Mouse (Mus musculus): Measurements from ENCODE around the gene Fbxo11. TPM values are rescaled to one million over a fixed set of nuclear protein-coding genes. Genes with fewer than 3 reads are reported as not detected.
A peak's percentile ranks its signal among the peaks of the same experiment; 100 is the strongest.
"Not testable (repeated sequence)": the region's sequence is repeated elsewhere in the genome, so short reads cannot be mapped to it uniquely, and the experiment has no call there.

The Fbxo11 gene
- polyA plus RNA-seq, 1 experiment from 2014 or later: 39.5 TPM

- H3K4me3 ChIP-seq (replicated peaks); H3K4me2 ChIP-seq; H3K27me3 ChIP-seq; H3K9me3 ChIP-seq; H3K36me3 ChIP-seq (replicated peaks); H3K9ac ChIP-seq; ATAC-seq (ENCODE audit: low FRiP score); H3K27ac ChIP-seq: not testable (repeated sequence)
- H3K4me1 ChIP-seq: peaks cover 18% of the 10 kb centered on the region
- 86% methylated on average over 15 of the region's 15 CpGs for WGBS
These were observed 93.1 kb downstream of the Fbxo11 start for GRCm38 (mm10) chr17:87971696-87972591.

- not testable (repeated sequence) for H3K9ac ChIP-seq; H3K4me3 ChIP-seq (replicated peaks); H3K9me3 ChIP-seq; H3K27me3 ChIP-seq; H3K4me2 ChIP-seq; H3K27ac ChIP-seq; H3K4me1 ChIP-seq; H3K36me3 ChIP-seq (replicated peaks)
- ATAC-seq (ENCODE audit: low FRiP score): 0 out of 2 replicates have a peak, but pooled peaks have one; percentile 67
- WGBS: 40% methylated on average over 6 of the region's 8 CpGs
These were observed 96.6 kb downstream of the Fbxo11 start for GRCm38 (mm10) chr17:87968483-87968926.

GRCm38 (mm10) chr17:87963081-87964075 lies 101.7 kb downstream of the Fbxo11 start:
- Histone ChIP-seq H3K9ac (no peak overlapping the region), H3K4me2 (no peak overlapping the region), H3K4me1 (no peaks in the 10 kb centered on the region), H3K36me3 (replicated peaks) (no peaks in the 10 kb centered on the region), H3K9me3 (no peaks in the 10 kb centered on the region), H3K27ac (no peak overlapping the region), H3K27me3 (no peaks in the 10 kb centered on the region), H3K4me3 (replicated peaks) (no peak overlapping the region)
- WGBS: 86% methylated on average over 14 of the region's 14 CpGs
- ATAC-seq (ENCODE audit: low FRiP score): no peak

- not testable (repeated sequence) for H3K4me1 ChIP-seq; H3K4me2 ChIP-seq; H3K27ac ChIP-seq; H3K9me3 ChIP-seq; H3K9ac ChIP-seq; ATAC-seq (ENCODE audit: low FRiP score); H3K4me3 ChIP-seq (replicated peaks); H3K27me3 ChIP-seq; H3K36me3 ChIP-seq (replicated peaks)
- WGBS: 95% methylated on average over 5 of the region's 5 CpGs
These were observed 105.2 kb downstream of the Fbxo11 start for GRCm38 (mm10) chr17:87959931-87960330.

- H3K36me3 ChIP-seq (replicated peaks); H3K9me3 ChIP-seq; H3K4me2 ChIP-seq; H3K27me3 ChIP-seq; H3K4me1 ChIP-seq; H3K27ac ChIP-seq; H3K4me3 ChIP-seq (replicated peaks); ATAC-seq (ENCODE audit: low FRiP score); H3K9ac ChIP-seq: not testable (repeated sequence)
- WGBS: 90% methylated on average over 11 of the region's 11 CpGs
These were observed 105.7 kb downstream of the Fbxo11 start for GRCm38 (mm10) chr17:87959406-87959805.

GRCm38 (mm10) chr17:87958283-87958682 lies 106.8 kb downstream of the Fbxo11 start:
- Histone ChIP-seq H3K36me3 (replicated peaks) (no peaks in the 10 kb centered on the region), H3K27me3 (no peaks in the 10 kb centered on the region), H3K9me3 (no peaks in the 10 kb centered on the region), H3K4me1 (no peaks in the 10 kb centered on the region), H3K4me3 (replicated peaks) (no peak overlapping the region), H3K4me2 (no peak overlapping the region), H3K27ac (no peak overlapping the region), H3K9ac (no peak overlapping the region)
- ATAC-seq (ENCODE audit: low FRiP score): no peak
- 66% methylated on average over 8 of the region's 8 CpGs for WGBS

- WGBS: 80% methylated on average over 12 of the region's 12 CpGs
- H3K4me2 ChIP-seq: no peak overlapping the region
- H3K4me1 ChIP-seq: no peaks in the 10 kb centered on the region
- no peak overlapping the region for H3K4me3 ChIP-seq (replicated peaks)
- H3K9ac ChIP-seq: no peak overlapping the region
- no peak for ATAC-seq (ENCODE audit: low FRiP score)
- H3K9me3 ChIP-seq: no peaks in the 10 kb centered on the region
- no peak overlapping the region for H3K27ac ChIP-seq
- no peaks in the 10 kb centered on the region for H3K27me3 ChIP-seq
- H3K36me3 ChIP-seq (replicated peaks): no peaks in the 10 kb centered on the region
These were observed 107.8 kb downstream of the Fbxo11 start for GRCm38 (mm10) chr17:87957096-87957840.

- not testable (repeated sequence) for H3K27ac ChIP-seq; ATAC-seq (ENCODE audit: low FRiP score); H3K4me1 ChIP-seq; H3K27me3 ChIP-seq; H3K36me3 ChIP-seq (replicated peaks); H3K9ac ChIP-seq; H3K4me3 ChIP-seq (replicated peaks); H3K9me3 ChIP-seq; H3K4me2 ChIP-seq
- WGBS: 97% methylated on average over 13 of the region's 13 CpGs
These were observed 110.4 kb downstream of the Fbxo11 start for GRCm38 (mm10) chr17:87954618-87955124.

- peak; percentile 55; the same call in 1 of the 2 replicates for ATAC-seq (ENCODE audit: low FRiP score)
- 44% methylated on average over 16 of the region's 16 CpGs for WGBS
These were observed 116.0 kb downstream of the Fbxo11 start for GRCm38 (mm10) chr17:87948965-87949584.

More at GRCm38 (mm10) chr17:87948965-87949584, 116.0 kb downstream of the Fbxo11 start:
- Histone ChIP-seq H3K9me3 (no peaks in the 10 kb centered on the region), H3K27ac (no peak overlapping the region), H3K36me3 (replicated peaks) (no peaks in the 10 kb centered on the region), H3K4me2 (no peak overlapping the region), H3K4me3 (replicated peaks) (no peak overlapping the region), H3K4me1 (no peaks in the 10 kb centered on the region), H3K9ac (no peak overlapping the region), H3K27me3 (no peaks in the 10 kb centered on the region)
